Mouse (Mus musculus) left cerebral cortex, adult 9 months (tissue): ENCODE data around the gene Trdn.

ENCODE experiments used
- DNase-seq, 2 experiments: peaks; one replicate each; pipeline ENCODE4 v3.0.0; 2022; ENCODE audit warnings: low spot score in 2 of 2

Trdn gene

GRCm38 (mm10) chr10:33080254-33080653 lies at the start of gene Trdn:
Gene Trdn (plus strand): TSS chr10:33080554.
- DNase-seq, result no peak

- DNase-seq, result no peak
Observed at GRCm38 (mm10) chr10:33060771-33061170, 19.6 kb upstream of the Trdn start.

GRCm38 (mm10) chr10:33065566-33065965 lies 14.8 kb upstream of the Trdn start:
- DNase-seq, result no peak

- DNase-seq, result no peak
Observed at GRCm38 (mm10) chr10:33073126-33073525, 7.2 kb upstream of the Trdn start.

- DNase-seq, result no peak
Observed at GRCm38 (mm10) chr10:33082151-33082844, 1.9 kb downstream of the Trdn start.

GRCm38 (mm10) chr10:33082961-33083626 lies 2.7 kb downstream of the Trdn start:
- DNase-seq, result no peak

GRCm38 (mm10) chr10:33083627-33084158 lies 3.3 kb downstream of the Trdn start:
- no peak for DNase-seq

- DNase-seq, result no peak
Observed at GRCm38 (mm10) chr10:33088403-33088802, 8.0 kb downstream of the Trdn start.

GRCm38 (mm10) chr10:33092400-33092799 lies 12.0 kb downstream of the Trdn start:
- no peak for DNase-seq

GRCm38 (mm10) chr10:33107942-33108341 lies 27.6 kb downstream of the Trdn start:
- no peak for DNase-seq

GRCm38 (mm10) chr10:33123028-33123427 lies 42.7 kb downstream of the Trdn start:
- no peak for DNase-seq

GRCm38 (mm10) chr10:33144911-33145310 lies 64.6 kb downstream of the Trdn start:
- DNase-seq, result no peak

- no peak for DNase-seq
Observed at GRCm38 (mm10) chr10:33179731-33180631, 99.6 kb downstream of the Trdn start.

GRCm38 (mm10) chr10:33189031-33189430 lies 108.7 kb downstream of the Trdn start:
- no peak for DNase-seq

GRCm38 (mm10) chr10:33195919-33196318 lies 115.6 kb downstream of the Trdn start:
- DNase-seq, result no peak

- DNase-seq, result no peak
Observed at GRCm38 (mm10) chr10:33198257-33198656, 117.9 kb downstream of the Trdn start.

GRCm38 (mm10) chr10:33210411-33210810 lies 130.1 kb downstream of the Trdn start:
- no peak for DNase-seq

- DNase-seq, result no peak
Observed at GRCm38 (mm10) chr10:33253911-33254310, 173.6 kb downstream of the Trdn start.

GRCm38 (mm10) chr10:33256202-33256601 lies 175.8 kb downstream of the Trdn start:
- no peak for DNase-seq

GRCm38 (mm10) chr10:33304982-33305381 lies 224.6 kb downstream of the Trdn start:
- peak in 1 of 2 experiments; percentile 23 for DNase-seq

- DNase-seq, result no peak
Observed at GRCm38 (mm10) chr10:33353026-33353425, 272.7 kb downstream of the Trdn start.

- DNase-seq, result peak in 1 of 2 experiments; percentile 2
Observed at GRCm38 (mm10) chr10:33366521-33366920, 286.2 kb downstream of the Trdn start.
